Comparison of ENCODE assay signal across 16 mouse cellular contexts in genomic region chr4:131173783-131174460, GRCm38 (mm10).
DNase-seq lines count a peak whose midpoint lies in the region; ATAC-seq and TF ChIP-seq lines count a peak whose summit lies in the region.
"Had no signal": no experiment of that assay in that cellular context is flagged by ENCODE, and none has a peak within 500 bp of the region (broad histone marks: within the 10 kb centered on the region; RNA-seq: fewer than 3 reads in every experiment).

No protein-coding gene starts in this region.

- no peak overlapping the region for H3K4me3 ChIP-seq in stomach, embryonic 14.5 days (ENCODE audit: low read depth, low read length)
- no peak overlapping the region for H3K4me3 ChIP-seq in stomach, postnatal 0 days (ENCODE audit: low read depth, low read length)
- H3K4me3 ChIP-seq: embryonic facial prominence, embryonic 13.5 days; forebrain, embryonic 12.5 days; gastrocnemius, adult 2 months; heart, embryonic 12.5 days; liver, embryonic 12.5 days had no signal

- H3K4me1 ChIP-seq in stomach, embryonic 14.5 days (ENCODE audit: control insufficient read depth, insufficient read depth, low read length), result no peaks in the 10 kb centered on the region
- H3K4me1 ChIP-seq in stomach, postnatal 0 days (replicated peaks; ENCODE audit: control insufficient read depth, insufficient read depth), result no peaks in the 10 kb centered on the region
- H3K4me1 ChIP-seq: heart, embryonic 12.5 days; liver, embryonic 12.5 days had no signal

- 0 out of 2 replicates have a peak, but pooled peaks cover 2% of the 10 kb centered on the region for H3K27me3 ChIP-seq in stomach, embryonic 14.5 days (ENCODE audit: control insufficient read depth, insufficient read depth, low read length)
- no peaks in the 10 kb centered on the region for H3K27me3 ChIP-seq in stomach, postnatal 0 days (ENCODE audit: control insufficient read depth, insufficient read depth, low read length)
- H3K27me3 ChIP-seq: embryonic facial prominence, embryonic 13.5 days; forebrain, embryonic 12.5 days; heart, embryonic 12.5 days; liver, embryonic 12.5 days had no signal

- no peak for TF ChIP-seq EP300 in stomach, postnatal 0 days (optimal IDR thresholded peaks at IDR 0.05)

- no peak for ATAC-seq in stomach, embryonic 14.5 days (ENCODE audit: insufficient number of reproducible peaks, insufficient read depth, low FRiP score, low read depth)
- no peak for ATAC-seq in stomach, postnatal 0 days (ENCODE audit: low FRiP score, low TSS enrichment)
- ATAC-seq: activated CD4-positive, CD25-positive, alpha-beta regulatory T cell, adult 4 months; liver, embryonic 12.5 days had no signal

- no peak overlapping the region for H3K9ac ChIP-seq in stomach, embryonic 14.5 days (replicated peaks; ENCODE audit: low read depth, low read length)
- no peak overlapping the region for H3K9ac ChIP-seq in stomach, postnatal 0 days (ENCODE audit: low read length)
- H3K9ac ChIP-seq: embryonic facial prominence, embryonic 13.5 days; forebrain, embryonic 12.5 days; heart, embryonic 12.5 days; liver, embryonic 12.5 days had no signal

- no peaks in the 10 kb centered on the region; the same call in 1 of the 2 replicates for H3K9me3 ChIP-seq in stomach, embryonic 14.5 days (ENCODE audit: control insufficient read depth, low read depth, low read length)
- no peaks in the 10 kb centered on the region for H3K9me3 ChIP-seq in stomach, postnatal 0 days (ENCODE audit: control insufficient read depth, low read length)
- H3K9me3 ChIP-seq: embryonic facial prominence, embryonic 13.5 days; heart, embryonic 12.5 days; liver, embryonic 12.5 days had no signal

- H3K27ac ChIP-seq in stomach, embryonic 14.5 days (ENCODE audit: low read length), result no peak overlapping the region
- no peak overlapping the region for H3K27ac ChIP-seq in stomach, postnatal 0 days (replicated peaks)
- H3K27ac ChIP-seq: embryonic facial prominence, embryonic 13.5 days; forebrain, embryonic 12.5 days; gastrocnemius, adult 2 months; liver, embryonic 12.5 days had no signal

- no peaks in the 10 kb centered on the region for H3K36me3 ChIP-seq in stomach, embryonic 14.5 days (ENCODE audit: control insufficient read depth, insufficient read depth, low read length)
- H3K36me3 ChIP-seq in stomach, postnatal 0 days (ENCODE audit: control insufficient read depth, insufficient read depth, low read length), result no peaks in the 10 kb centered on the region
- H3K36me3 ChIP-seq: embryonic facial prominence, embryonic 13.5 days; forebrain, embryonic 12.5 days; heart, embryonic 12.5 days; liver, embryonic 12.5 days had no signal

- WGBS in stomach, embryonic 14.5 days, result 23% methylated on average over 28 of the region's 28 CpGs
- 38% methylated on average over 28 of the region's 28 CpGs for WGBS in stomach, postnatal 0 days

- H3K4me2 ChIP-seq in stomach, embryonic 14.5 days (replicated peaks; ENCODE audit: low read depth, low read length), result peak overlapping the region; percentile 16; the same call in 1 of the 2 replicates
- H3K4me2 ChIP-seq in stomach, postnatal 0 days (replicated peaks; ENCODE audit: low read depth), result no peak overlapping the region; the same call in 1 of the 2 replicates
- H3K4me2 ChIP-seq: embryonic facial prominence, embryonic 13.5 days; forebrain, embryonic 12.5 days; heart, embryonic 12.5 days; liver, embryonic 12.5 days had no signal

- no peak for TF ChIP-seq CTCF in stomach, postnatal 0 days (IDR thresholded peaks at IDR 0.05; ENCODE audit: low read depth)

- peak; percentile 22 for DNase-seq in embryo, embryonic 10 days (ENCODE audit: low spot score)
- DNase-seq in embryo, embryonic 9.5 days (ENCODE audit: extremely low spot score), result no peak
- DNase-seq in stomach, postnatal 0 days (ENCODE audit: low spot score), result no peak
- DNase-seq in kidney, postnatal 14 days, result peak; percentile 10
- DNase-seq in yolk sac, embryonic 10.5 days (ENCODE audit: low spot score), result no peak
- no peak for DNase-seq in spleen, postnatal 4 days (ENCODE audit: low spot score in 2 of 2)
- DNase-seq in spleen, adult 18-20 months, result no peak
- DNase-seq: cerebellum, adult 9-10 months; gastrocnemius, adult 2 months; lung, postnatal 36 days had no signal

Comparison
In these comparisons a context has a peak if more than half of its experiments do, and no peak if none do; other contexts are left out.
1. DNase-seq: peak in embryo, embryonic 10 days (single experiment) and kidney, postnatal 14 days (single experiment); none in embryo, embryonic 9.5 days (single experiment), stomach, postnatal 0 days (single experiment), yolk sac, embryonic 10.5 days (single experiment), spleen, postnatal 4 days (0 of 2) and spleen, adult 18-20 months (0 of 2).